ENCODE assay signal across 16 mouse cellular contexts in genomic region chr5:91818800-91819199, GRCm38 (mm10).
DNase-seq lines count a peak whose midpoint lies in the region; ATAC-seq lines count a peak whose summit lies in the region.
"Had no signal": no experiment of that assay in that cellular context is flagged by ENCODE, and none has a peak within 500 bp of the region (broad histone marks: within the 10 kb centered on the region; RNA-seq: fewer than 3 reads in every experiment).

No protein-coding gene starts in this region.

- intact Hi-C loops in left cerebral cortex, postnatal 14 days (cut with DNase I): no loop called here

- no peak overlapping the region for H3K27ac ChIP-seq in forebrain, embryonic 15.5 days (replicated peaks)
- H3K27ac ChIP-seq in midbrain, embryonic 15.5 days: peak overlapping the region; percentile 71
- H3K27ac ChIP-seq: macrophage; stomach, embryonic 15.5 days had no signal

- DNase-seq in cerebellum, postnatal 10 days: peak; percentile 44 to 50
- DNase-seq in cerebellum, adult 18-20 months: no peak
- peak; percentile 50 for DNase-seq in Muller cell, postnatal 12 days (ENCODE audit: inconsistent ontology term)
- no peak for DNase-seq in left cerebral cortex, postnatal 14 days (ENCODE audit: low spot score in 2 of 2)
- DNase-seq in adrenal gland, adult (ENCODE audit: inconsistent age in 2 of 2, low spot score in 1 of 2): no peak
- DNase-seq: adrenal gland, postnatal 14 days; heart, postnatal 10 days; kidney, postnatal 4 days; liver, postnatal 0 days; thymus, postnatal 25 days had no signal

- H3K9me3 ChIP-seq in forebrain, embryonic 15.5 days: no peaks in the 10 kb centered on the region
- no peaks in the 10 kb centered on the region for H3K9me3 ChIP-seq in midbrain, embryonic 15.5 days
- H3K9me3 ChIP-seq: stomach, embryonic 15.5 days had no signal

- 6% methylated on average over 12 of the region's 12 CpGs for WGBS in forebrain, embryonic 15.5 days
- 7% methylated on average over 12 of the region's 12 CpGs for WGBS in midbrain, embryonic 15.5 days

- ATAC-seq in forebrain, embryonic 15.5 days (replicated peaks): peak; percentile 80
- peak; percentile 83 for ATAC-seq in midbrain, embryonic 15.5 days (replicated peaks)
- no peak for ATAC-seq in frontal cortex, adult (ENCODE audit: low TSS enrichment)
- ATAC-seq: intestine, postnatal 0 days; liver, postnatal 0 days had no signal

- H3K4me3 ChIP-seq in forebrain, embryonic 15.5 days: no peak overlapping the region
- H3K4me3 ChIP-seq in midbrain, embryonic 15.5 days: no peak overlapping the region
- H3K4me3 ChIP-seq: stomach, embryonic 15.5 days had no signal

- no peaks in the 10 kb centered on the region for H3K36me3 ChIP-seq in forebrain, embryonic 15.5 days
- no peaks in the 10 kb centered on the region for H3K36me3 ChIP-seq in midbrain, embryonic 15.5 days (replicated peaks)
- H3K36me3 ChIP-seq: stomach, embryonic 15.5 days had no signal

- peak overlapping the region; percentile 36; the same call in 1 of the 2 replicates for H3K9ac ChIP-seq in forebrain, embryonic 15.5 days (replicated peaks)
- no peak overlapping the region for H3K9ac ChIP-seq in midbrain, embryonic 15.5 days
- H3K9ac ChIP-seq: liver, postnatal 0 days; stomach, embryonic 15.5 days had no signal

- H3K4me1 ChIP-seq in forebrain, embryonic 15.5 days: peaks cover 9% of the 10 kb centered on the region
- peaks cover 12% of the 10 kb centered on the region for H3K4me1 ChIP-seq in midbrain, embryonic 15.5 days
- H3K4me1 ChIP-seq: stomach, embryonic 15.5 days had no signal

- no peaks in the 10 kb centered on the region for H3K27me3 ChIP-seq in forebrain, embryonic 15.5 days
- H3K27me3 ChIP-seq in midbrain, embryonic 15.5 days (replicated peaks): no peaks in the 10 kb centered on the region
- H3K27me3 ChIP-seq: stomach, embryonic 15.5 days had no signal

- H3K4me2 ChIP-seq in forebrain, embryonic 15.5 days (replicated peaks): peak overlapping the region; percentile 31
- peak overlapping the region; percentile 33 for H3K4me2 ChIP-seq in midbrain, embryonic 15.5 days
- H3K4me2 ChIP-seq: stomach, embryonic 15.5 days had no signal

Comparison
In these comparisons a context has a peak if more than half of its experiments do, and no peak if none do; other contexts are left out.
1. DNase-seq: peak in cerebellum, postnatal 10 days (2 of 2) and Muller cell, postnatal 12 days (single experiment); none in cerebellum, adult 18-20 months (0 of 2), left cerebral cortex, postnatal 14 days (0 of 2) and adrenal gland, adult (0 of 2).